Mouse (Mus musculus) kidney, embryonic 16.5 days (tissue): ENCODE measurements around the gene Ptger4. TPM values are rescaled to one million over a fixed set of nuclear protein-coding genes. Genes with fewer than 3 reads are reported as not detected.

Experiments
- ATAC-seq: fragments of 200-750 bp; cut with Nextera tagmentation; 2 replicates; pipeline ENCODE4 v1.8.0; 2017; ENCODE audit warnings: moderate TSS enrichment; ENCODE audit not compliant: low FRiP score, low TSS enrichment
- H3K27ac ChIP-seq: fragments of 300-500 bp; sonication (generic); 2 replicates; pipeline ENCODE4 v1.5.1; 2014; ENCODE audit warnings: low read length
- H3K27me3 ChIP-seq: fragments of 300-500 bp; sonication (generic); 2 replicates; pipeline ENCODE4 v1.6.1; 2014; ENCODE audit warnings: low read length, control low read depth, mixed read lengths; ENCODE audit not compliant: insufficient read depth
- H3K36me3 ChIP-seq: fragments of 300-500 bp; sonication (generic); 2 replicates; pipeline ENCODE4 v1.6.1; 2014; ENCODE audit warnings: low read length, control low read depth, mixed read lengths; ENCODE audit not compliant: insufficient read depth
- H3K4me1 ChIP-seq: fragments of 300-500 bp; sonication (generic); 2 replicates; pipeline ENCODE4 v1.6.1; 2014; ENCODE audit warnings: low read length, control low read depth, mixed read lengths; ENCODE audit not compliant: insufficient read depth
- H3K4me2 ChIP-seq: fragments of 300-500 bp; sonication (generic); replicated peaks from 2 replicates; pipeline ENCODE4 v1.6.1; 2014; ENCODE audit warnings: low read depth, low read length
- H3K4me3 ChIP-seq: fragments of 300-500 bp; sonication (generic); 2 replicates; pipeline ENCODE4 v1.5.1; 2014; ENCODE audit warnings: mild to moderate bottlenecking, low read length
- H3K9ac ChIP-seq: fragments of 300-500 bp; sonication (generic); replicated peaks from 2 replicates; pipeline ENCODE4 v1.6.1; 2014; ENCODE audit warnings: low read length
- H3K9me3 ChIP-seq: fragments of 300-500 bp; sonication (generic); 2 replicates; pipeline ENCODE4 v1.6.1; 2016; ENCODE audit warnings: low read length, control low read depth
- WGBS: fragments of 180-500 bp; shearing (Covaris S2); extraction: QIAGEN DNeasy Blood & Tissue Kit; methylation state at CpG from one replicate; pipeline ENCODE4 v1.1.7; 2014; 5-methylcytosine and 5-hydroxymethylcytosine counted together
- polyA plus RNA-seq: library from polyadenylated mRNA; unstranded; fragments of >200 nt; fragmentation: Nextera tagmentation; extraction: Ambion mirVana; gene quantifications from 2 replicates; pipeline ENCODE4 v1.2.1, GENCODE M21; 2015

Gene Ptger4
- polyA plus RNA-seq, 1 experiment from 2014 or later, result 5.4 TPM

DNA sequence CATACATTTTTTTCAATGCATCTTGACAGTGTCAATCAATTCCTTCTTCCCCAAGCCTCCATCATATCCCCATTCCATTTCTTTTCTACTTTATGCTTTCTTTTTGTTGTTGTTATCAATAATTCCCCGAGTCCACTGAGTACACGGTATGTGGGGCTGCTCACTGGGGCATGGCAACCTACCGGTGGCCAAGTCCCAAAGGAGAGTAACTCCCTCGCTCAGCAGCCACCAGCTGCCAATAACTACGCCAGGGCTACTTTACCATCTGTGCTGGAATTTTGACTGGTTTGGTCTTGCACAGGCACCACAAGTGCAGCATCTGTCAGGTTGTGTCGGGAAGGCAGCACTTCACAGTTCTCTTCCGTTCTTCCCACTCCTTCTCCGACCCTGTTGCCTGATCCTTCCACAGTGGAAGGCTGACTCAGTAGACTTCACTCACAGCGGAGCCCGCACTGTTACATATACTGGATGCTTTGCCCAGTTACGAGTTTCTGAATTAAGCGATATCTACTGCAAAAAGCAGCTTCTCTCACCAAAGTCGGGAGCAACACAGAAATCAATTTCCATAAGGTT, 18.2 kb upstream of the Ptger4 start:
- peak; percentile 75; the same call in 1 of the 2 replicates for ATAC-seq
- H3K4me2 ChIP-seq, result peak overlapping the region; percentile 35; the same call in 1 of the 2 replicates
- no peak overlapping the region for H3K9ac ChIP-seq
- no peaks in the 10 kb centered on the region for H3K27me3 ChIP-seq
- H3K27ac ChIP-seq, result no peak overlapping the region
- H3K36me3 ChIP-seq, result no peaks in the 10 kb centered on the region
- WGBS, result 63% methylated on average over 13 of the region's 13 CpGs
- H3K4me3 ChIP-seq, result no peak overlapping the region
- H3K4me1 ChIP-seq, result peaks cover 24% of the 10 kb centered on the region
- H3K9me3 ChIP-seq, result no peaks in the 10 kb centered on the region

DNA sequence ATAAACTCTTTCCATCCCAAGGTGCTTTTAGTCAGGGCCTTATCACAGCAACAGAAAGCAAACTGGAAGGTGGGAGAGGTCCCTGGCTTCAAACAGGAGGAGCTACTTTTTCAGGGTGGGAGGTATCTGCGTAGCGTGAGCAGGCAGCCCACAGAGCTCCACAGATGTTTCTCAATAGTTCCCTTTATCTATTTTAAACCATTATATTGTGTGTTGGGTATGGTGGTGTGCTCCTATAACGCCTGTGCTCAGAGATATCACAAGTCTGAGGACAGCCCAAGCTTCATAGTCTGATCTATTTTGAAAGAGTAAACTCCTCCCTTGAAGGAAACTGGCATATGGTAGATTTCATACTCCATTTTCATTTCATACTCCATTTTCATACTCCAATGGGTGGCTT, 17.0 kb upstream of the Ptger4 start:
- H3K4me1 ChIP-seq, result peaks cover 24% of the 10 kb centered on the region
- H3K9me3 ChIP-seq, result no peaks in the 10 kb centered on the region
- WGBS, result 44% methylated on average over 3 of the region's 3 CpGs
- H3K4me3 ChIP-seq, result no peak overlapping the region
- H3K4me2 ChIP-seq, result no peak overlapping the region
- no peak overlapping the region for H3K27ac ChIP-seq
- no peaks in the 10 kb centered on the region for H3K27me3 ChIP-seq
- no peak overlapping the region for H3K9ac ChIP-seq
- no peaks in the 10 kb centered on the region for H3K36me3 ChIP-seq
- ATAC-seq, result no peak

DNA sequence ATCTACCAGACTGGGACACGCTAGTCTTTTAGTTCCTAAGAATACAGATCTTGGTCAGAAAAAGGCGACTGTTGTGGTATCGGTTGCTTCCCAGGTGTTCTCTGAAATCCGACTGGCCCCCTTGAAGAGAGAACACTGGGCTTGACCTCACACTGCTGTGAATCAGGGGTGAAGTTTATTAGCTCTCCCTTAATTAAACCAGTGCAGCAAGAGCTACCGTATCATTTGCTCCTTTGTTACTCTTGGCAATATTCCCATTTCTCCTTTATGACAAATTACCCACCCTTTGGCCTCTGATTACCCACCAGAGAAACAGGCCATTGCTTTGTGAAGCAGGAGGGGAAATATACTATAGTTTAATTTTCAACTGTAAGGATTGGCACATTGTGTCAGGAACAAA, 16.2 kb upstream of the Ptger4 start:
- Histone ChIP-seq H3K4me1 (peaks cover 24% of the 10 kb centered on the region), H3K9ac (no peak overlapping the region), H3K27me3 (no peaks in the 10 kb centered on the region), H3K9me3 (no peaks in the 10 kb centered on the region), H3K36me3 (no peaks in the 10 kb centered on the region), H3K4me2 (no peak overlapping the region), H3K4me3 (no peak overlapping the region), H3K27ac (no peak overlapping the region)
- peak; percentile 80 for ATAC-seq
- 20% methylated on average over 5 of the region's 5 CpGs for WGBS

DNA sequence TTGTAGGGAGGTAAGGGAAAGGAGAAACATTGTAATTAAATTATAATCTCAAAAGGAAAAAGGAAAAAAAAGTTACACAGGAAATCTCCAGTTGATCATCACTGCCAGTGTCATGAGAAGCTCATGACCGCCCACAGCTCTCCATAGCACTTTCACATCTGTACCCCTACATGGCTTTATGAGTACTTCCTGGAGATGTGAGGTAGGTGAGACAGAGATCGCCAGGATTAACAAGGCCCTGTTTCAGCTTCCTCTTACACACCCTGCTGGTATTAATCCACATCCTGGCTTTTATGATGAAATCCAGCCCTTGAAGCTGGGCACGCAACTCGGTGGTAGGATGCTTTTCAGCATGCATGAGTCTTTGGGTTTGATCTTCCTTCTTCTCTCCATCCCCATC, 6.2 kb upstream of the Ptger4 start:
- ATAC-seq, result no peak
- no peak overlapping the region for H3K4me3 ChIP-seq
- H3K4me2 ChIP-seq, result no peak overlapping the region
- H3K36me3 ChIP-seq, result no peaks in the 10 kb centered on the region
- 80% methylated on average over 4 of the region's 4 CpGs for WGBS
- H3K9me3 ChIP-seq, result no peaks in the 10 kb centered on the region
- no peak overlapping the region for H3K9ac ChIP-seq
- H3K27ac ChIP-seq, result no peak overlapping the region
- no peaks in the 10 kb centered on the region for H3K4me1 ChIP-seq
- 0 out of 2 replicates have a peak, but pooled peaks cover 4% of the 10 kb centered on the region for H3K27me3 ChIP-seq

DNA sequence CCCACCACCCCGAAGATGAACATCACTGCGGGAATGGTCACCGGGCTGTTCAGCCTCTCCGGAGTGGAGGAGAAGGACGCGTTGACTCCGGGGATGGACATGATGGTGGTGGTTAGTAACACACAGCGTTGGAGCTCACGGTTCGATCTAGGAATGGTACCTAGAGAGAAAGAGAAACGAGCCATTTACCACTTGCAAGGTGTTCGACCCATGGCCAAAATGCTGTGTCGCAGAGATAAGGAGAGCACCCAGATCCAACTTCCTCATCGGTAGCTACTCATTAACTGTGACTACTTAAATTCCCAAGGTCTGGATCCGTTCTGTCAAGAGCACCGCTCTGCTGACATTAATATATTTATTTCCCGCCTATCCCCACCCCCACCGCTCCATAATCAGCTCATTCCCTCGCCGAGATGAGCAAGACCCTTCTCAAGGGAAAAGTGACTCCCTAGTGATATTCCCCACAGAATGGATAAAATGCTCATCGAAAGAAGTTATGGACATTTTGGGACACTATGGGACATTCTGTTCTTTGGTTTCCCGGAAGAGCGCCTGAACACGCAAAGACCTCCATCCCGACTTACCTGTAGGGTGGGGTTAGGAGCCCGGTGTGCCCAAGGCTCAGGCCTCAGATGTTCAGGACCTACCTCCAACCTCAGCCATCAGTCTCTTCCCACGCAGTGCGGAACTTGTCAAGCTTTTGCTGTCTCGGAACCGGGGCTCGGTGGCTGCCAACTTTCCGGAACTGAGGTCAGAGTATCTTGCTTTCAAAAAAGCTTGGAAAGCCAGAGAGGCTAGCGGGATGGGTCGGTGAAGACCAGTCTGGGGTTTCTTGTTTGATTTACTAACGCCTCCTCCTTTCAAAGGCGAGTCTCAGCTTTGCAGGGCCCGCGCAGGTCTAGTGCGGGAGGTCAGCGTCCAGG, 690 bp downstream of the Ptger4 start:
- Histone ChIP-seq H3K4me2 (peak overlapping the region; percentile 100), H3K4me3 (peak overlapping the region; percentile 70)
- 7% methylated on average over 40 of the region's 40 CpGs for WGBS

DNA sequence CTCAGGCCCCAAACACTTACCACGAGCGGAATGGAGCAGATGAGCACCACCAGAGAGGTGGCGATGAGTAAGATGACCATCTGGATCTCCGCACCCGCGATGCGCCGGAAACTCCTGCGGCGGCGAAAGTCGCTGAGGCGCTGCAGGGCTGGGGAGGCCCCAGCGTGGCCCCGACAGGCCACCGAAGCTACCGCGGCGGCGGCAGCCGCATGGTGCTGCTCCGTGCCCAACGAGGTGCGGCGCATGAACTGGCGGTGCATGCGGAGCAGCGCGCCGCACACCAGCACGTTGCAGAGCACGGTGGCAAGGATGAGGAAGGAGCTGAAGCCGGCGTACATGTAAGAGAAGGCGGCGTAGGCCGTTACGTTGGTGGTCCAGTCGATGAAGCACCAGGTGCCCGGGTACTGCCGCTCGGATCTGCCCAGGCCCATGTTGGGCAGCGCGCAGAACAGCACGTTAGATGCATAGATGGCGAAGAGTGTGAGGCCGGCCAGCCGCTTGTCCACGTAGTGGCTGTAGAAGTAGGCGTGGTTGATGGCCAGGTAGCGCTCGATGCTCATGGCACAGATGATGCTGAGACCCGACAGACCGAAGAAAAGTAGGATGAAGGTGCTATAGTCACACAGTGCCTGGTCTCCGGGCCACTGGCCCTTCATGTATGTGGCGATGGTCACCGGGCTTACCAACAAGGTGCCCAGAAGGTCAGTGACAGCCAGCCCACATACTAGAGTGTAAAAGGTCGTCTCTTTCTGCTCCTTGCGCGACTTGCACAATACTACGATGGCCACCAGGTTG, 1.5 kb downstream of the Ptger4 start:
- Histone ChIP-seq H3K9me3 (no peaks in the 10 kb centered on the region), H3K27me3 (peaks cover 17% of the 10 kb centered on the region), H3K9ac (peak overlapping the region; percentile 63), H3K36me3 (no peaks in the 10 kb centered on the region), H3K4me2 (peak overlapping the region; percentile 100), H3K27ac (no peak overlapping the region), H3K4me3 (peak overlapping the region; percentile 70), H3K4me1 (peaks cover 45% of the 10 kb centered on the region)
- ATAC-seq, result peak; percentile 29
- 2% methylated on average over 61 of the region's 61 CpGs for WGBS

More for the DNA sequence above, 690 bp downstream of the Ptger4 start:
- Histone ChIP-seq H3K27ac (no peak overlapping the region), H3K36me3 (no peaks in the 10 kb centered on the region), H3K9me3 (no peaks in the 10 kb centered on the region), H3K27me3 (peaks cover 17% of the 10 kb centered on the region), H3K4me1 (peaks cover 45% of the 10 kb centered on the region), H3K9ac (peak overlapping the region; percentile 75)
- ATAC-seq, result no peak

DNA sequence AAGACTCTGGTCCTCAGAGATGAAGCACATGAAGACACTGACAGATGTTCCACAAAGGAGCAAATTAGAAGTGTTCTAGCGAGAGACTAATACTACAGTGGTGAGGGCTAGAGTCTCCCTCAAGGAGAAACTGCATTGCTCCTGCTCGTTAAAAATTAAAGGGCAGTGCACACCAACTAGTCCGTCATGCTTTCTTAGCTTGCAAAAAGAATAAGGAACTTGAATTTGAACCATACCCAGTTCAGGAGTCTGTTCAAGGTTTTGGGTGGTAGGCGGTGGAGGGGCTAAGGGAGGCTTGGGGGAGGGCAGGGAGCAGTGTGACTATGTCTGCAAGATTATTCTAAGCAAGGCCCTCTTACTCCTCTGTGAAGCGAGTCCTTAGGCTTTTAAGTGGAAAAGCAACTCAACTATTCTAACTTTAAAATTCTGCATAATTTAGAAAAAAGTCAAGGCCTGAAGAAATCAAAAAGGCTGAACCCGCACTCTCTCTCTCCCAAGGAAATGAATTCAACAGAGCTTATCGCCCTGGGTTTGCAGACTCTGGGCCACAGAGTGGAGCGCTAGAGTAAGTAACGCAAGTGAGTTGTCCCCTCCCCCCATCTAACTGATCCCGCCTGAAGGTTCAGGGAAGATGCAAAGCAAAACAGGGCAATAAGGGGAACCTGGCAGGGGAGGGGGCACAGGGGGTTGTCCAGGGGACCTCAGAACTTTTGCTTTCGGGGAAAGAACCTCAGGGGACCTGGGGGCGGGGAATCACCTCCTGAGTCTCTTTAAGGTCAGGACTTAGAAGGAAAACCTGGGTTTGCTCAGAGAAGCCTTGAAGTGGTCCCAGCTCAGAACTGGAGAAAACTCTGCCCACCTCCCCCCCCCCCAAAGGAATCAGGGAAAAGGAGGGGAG, 2.4 kb downstream of the Ptger4 start:
- H3K27me3 ChIP-seq, result peaks cover 17% of the 10 kb centered on the region
- H3K36me3 ChIP-seq, result no peaks in the 10 kb centered on the region
- WGBS, result 17% methylated on average over 12 of the region's 12 CpGs
- H3K4me1 ChIP-seq, result peaks cover 48% of the 10 kb centered on the region
- peak; percentile 58; the same call in 1 of the 2 replicates for ATAC-seq
- peak overlapping the region; percentile 70 for H3K4me3 ChIP-seq
- H3K4me2 ChIP-seq, result peak overlapping the region; percentile 100
- H3K9me3 ChIP-seq, result no peaks in the 10 kb centered on the region
- no peak overlapping the region for H3K27ac ChIP-seq
- peak overlapping the region; percentile 63 for H3K9ac ChIP-seq

DNA sequence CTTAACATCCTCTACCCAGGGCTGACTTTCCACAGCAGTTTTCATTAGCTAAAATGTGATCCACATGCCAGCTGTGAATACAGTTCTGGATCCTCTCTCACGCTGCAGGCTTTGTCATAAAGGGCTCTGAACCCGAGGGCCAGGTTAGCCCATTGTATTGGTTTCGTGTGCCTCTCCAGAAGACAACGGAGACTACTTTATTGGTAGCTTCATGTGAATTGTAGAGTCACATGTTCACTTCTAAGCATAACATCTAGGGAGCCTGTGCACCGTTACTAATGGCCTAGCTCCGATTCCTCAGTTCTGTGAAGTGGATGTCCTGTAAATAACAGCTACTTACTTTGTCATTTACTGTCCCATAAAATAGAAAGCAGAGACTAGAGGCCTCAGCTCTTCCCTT, 3.6 kb downstream of the Ptger4 start:
- Histone ChIP-seq H3K4me2 (peak overlapping the region; percentile 100), H3K9me3 (no peaks in the 10 kb centered on the region), H3K27ac (no peak overlapping the region), H3K9ac (0 out of 2 replicates have a peak overlapping the region, but pooled peaks have one; percentile 38), H3K4me1 (peaks cover 51% of the 10 kb centered on the region), H3K4me3 (peak overlapping the region; percentile 18), H3K36me3 (no peaks in the 10 kb centered on the region), H3K27me3 (peaks cover 13% of the 10 kb centered on the region)
- WGBS, result 45% methylated on average over 6 of the region's 6 CpGs
- ATAC-seq, result no peak

DNA sequence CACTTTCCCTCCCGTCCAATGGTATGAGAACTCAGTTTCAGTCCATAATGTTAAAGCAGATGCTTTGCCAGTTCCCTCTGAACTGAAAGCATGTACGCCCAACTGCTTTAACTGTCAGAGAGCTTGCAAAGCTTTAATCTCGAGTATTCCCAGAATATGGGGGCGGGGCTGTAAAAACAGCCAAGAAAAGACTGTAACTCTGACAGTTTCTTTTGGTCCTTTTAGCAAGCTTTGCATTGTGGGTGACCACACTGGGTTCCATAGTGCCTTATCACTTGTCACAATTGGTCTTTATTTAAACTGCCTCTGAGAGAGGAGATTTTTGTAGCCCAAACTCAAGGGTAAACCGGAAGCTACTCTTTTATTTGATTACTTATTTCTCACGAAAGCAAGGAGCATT, 4.1 kb downstream of the Ptger4 start:
- no peaks in the 10 kb centered on the region for H3K9me3 ChIP-seq
- H3K27me3 ChIP-seq, result peaks cover 13% of the 10 kb centered on the region
- WGBS, result 55% methylated on average over 6 of the region's 6 CpGs
- H3K4me3 ChIP-seq, result peak overlapping the region; percentile 18; the same call in 1 of the 2 replicates
- no peak overlapping the region for H3K27ac ChIP-seq
- peak overlapping the region; percentile 100 for H3K4me2 ChIP-seq
- peaks cover 51% of the 10 kb centered on the region for H3K4me1 ChIP-seq
- peak overlapping the region; percentile 38; the same call in 1 of the 2 replicates for H3K9ac ChIP-seq
- no peak for ATAC-seq
- H3K36me3 ChIP-seq, result no peaks in the 10 kb centered on the region
